Mouse (Mus musculus): ENCODE measurements around the gene Olfr1410. TPM values are rescaled to one million over a fixed set of nuclear protein-coding genes. Genes with fewer than 3 reads are reported as not detected.

The Olfr1410 gene
- polyA plus RNA-seq (2012; rRNA removed), result not detected in 2 replicates

DNA sequence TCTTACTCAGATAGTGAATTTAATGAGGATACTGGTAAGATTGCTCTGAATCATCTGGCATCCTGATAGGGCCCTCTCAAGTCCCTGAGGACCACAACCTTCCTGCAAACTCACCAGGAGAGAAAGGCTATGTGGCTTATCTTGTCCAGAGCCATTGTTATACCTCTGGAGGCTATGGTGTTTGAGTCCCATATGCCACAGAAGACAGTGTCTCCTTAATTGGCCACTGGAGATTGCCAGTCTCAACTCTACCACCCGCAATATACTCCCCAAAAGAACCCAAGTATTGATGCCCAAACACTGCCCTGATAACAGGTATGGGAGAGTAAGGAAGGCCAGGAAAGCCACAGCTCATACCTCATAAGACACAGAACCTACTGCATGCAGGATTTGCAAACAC lies at the start of gene Olfr1410:
Gene Olfr1410 (plus strand): TSS at position 301 of the 400 bp plus-strand sequence.
- Histone ChIP-seq H3K4me1 (ENCODE audit: control insufficient read depth, insufficient read depth, low read length) (no peaks in the 10 kb centered on the region), H3K27me3 (replicated peaks; ENCODE audit: control insufficient read depth, insufficient read depth, low read length) (no peaks in the 10 kb centered on the region), H3K4me3 (ENCODE audit: insufficient read depth, low read depth, low read length) (no peak within 1 kb of the TSS), H3K36me3 (ENCODE audit: control insufficient read depth, insufficient read depth, low read length) (no peaks in the 10 kb centered on the region), H3K27ac (ENCODE audit: insufficient read depth, low read depth, low read length) (no peak within 1 kb of the TSS)
- WGBS, result 87% methylated on average over 1 of the region's 1 CpGs
- TF ChIP-seq CTCF (conservative IDR thresholded peaks at IDR 0.05; ENCODE audit: insufficient read depth, insufficient read length, low read depth, low read length) (no peak), POLR2A (IDR thresholded peaks at IDR 0.05; ENCODE audit: low read depth, low read length) (no peak)
- DNase-seq, result no peak

GRCm38 (mm10) chr1:92571022-92571421 lies 34.6 kb upstream of the Olfr1410 start, which contains the start of gene Olfr1413:
Olfr1413 (plus strand) TSS chr1:92571322.
- Histone ChIP-seq H3K4me3 (ENCODE audit: insufficient read depth, low read depth, low read length) (no peak within 1 kb of the TSS), H3K27ac (ENCODE audit: insufficient read depth, low read depth, low read length) (no peak within 1 kb of the TSS), H3K27me3 (replicated peaks; ENCODE audit: control insufficient read depth, insufficient read depth, low read length) (no peaks in the 10 kb centered on the region), H3K36me3 (ENCODE audit: control insufficient read depth, insufficient read depth, low read length) (no peaks in the 10 kb centered on the region), H3K4me1 (ENCODE audit: control insufficient read depth, insufficient read depth, low read length) (no peaks in the 10 kb centered on the region)
- no peak for DNase-seq
- WGBS, result 86% methylated on average over 3 of the region's 3 CpGs
- TF ChIP-seq POLR2A (IDR thresholded peaks at IDR 0.05; ENCODE audit: low read depth, low read length) (no peak), CTCF (conservative IDR thresholded peaks at IDR 0.05; ENCODE audit: insufficient read depth, insufficient read length, low read depth, low read length) (no peak)

GRCm38 (mm10) chr1:92585479-92585878 lies 20.1 kb upstream of the Olfr1410 start, which contains the start of gene Olfr1412:
Olfr1412 (plus strand) TSS chr1:92585779.
- Histone ChIP-seq H3K4me1 (ENCODE audit: control insufficient read depth, insufficient read depth, low read length) (no peaks in the 10 kb centered on the region), H3K4me3 (ENCODE audit: insufficient read depth, low read depth, low read length) (no peak within 1 kb of the TSS), H3K36me3 (ENCODE audit: control insufficient read depth, insufficient read depth, low read length) (no peaks in the 10 kb centered on the region), H3K27ac (ENCODE audit: insufficient read depth, low read depth, low read length) (no peak within 1 kb of the TSS), H3K27me3 (replicated peaks; ENCODE audit: control insufficient read depth, insufficient read depth, low read length) (0 out of 2 replicates have a peak, but pooled peaks cover 1% of the 10 kb centered on the region)
- 88% methylated on average over 2 of the region's 2 CpGs for WGBS
- DNase-seq, result no peak
- TF ChIP-seq POLR2A (IDR thresholded peaks at IDR 0.05; ENCODE audit: low read depth, low read length) (no peak), CTCF (conservative IDR thresholded peaks at IDR 0.05; ENCODE audit: insufficient read depth, insufficient read length, low read depth, low read length) (no peak)

DNA sequence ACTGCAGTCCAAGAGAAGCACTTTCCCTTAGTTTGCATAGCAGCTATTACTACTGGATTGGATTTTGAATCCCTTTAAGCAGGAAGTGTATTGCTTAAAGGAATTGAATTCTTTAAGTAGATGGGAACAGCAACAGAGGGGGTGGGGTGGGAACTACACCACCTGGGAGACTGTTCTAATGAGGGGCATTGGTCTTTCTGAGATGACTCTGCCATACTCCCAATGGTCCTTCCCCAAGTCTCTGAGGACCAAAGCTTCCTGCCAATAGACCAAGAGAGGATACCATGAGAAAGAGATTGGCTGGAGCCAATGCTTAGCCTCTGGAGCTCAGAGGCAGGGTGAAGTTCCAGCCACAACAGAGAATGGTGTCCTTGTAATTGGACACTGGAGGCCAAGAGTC lies 11.5 kb upstream of the Olfr1410 start, which contains the start of gene Olfr1411:
Gene Olfr1411 (plus strand): TSS at position 301 of the 400 bp plus-strand sequence.
- TF ChIP-seq CTCF (conservative IDR thresholded peaks at IDR 0.05; ENCODE audit: insufficient read depth, insufficient read length, low read depth, low read length) (no peak), POLR2A (IDR thresholded peaks at IDR 0.05; ENCODE audit: low read depth, low read length) (no peak)
- no peaks in the 10 kb centered on the region for H3K36me3 ChIP-seq (ENCODE audit: control insufficient read depth, insufficient read depth, low read length)
- no peak within 1 kb of the TSS for H3K4me3 ChIP-seq (ENCODE audit: insufficient read depth, low read depth, low read length)
- no peaks in the 10 kb centered on the region for H3K27me3 ChIP-seq (replicated peaks; ENCODE audit: control insufficient read depth, insufficient read depth, low read length)
- DNase-seq, result no peak
- no peaks in the 10 kb centered on the region for H3K4me1 ChIP-seq (ENCODE audit: control insufficient read depth, insufficient read depth, low read length)
- no peak within 1 kb of the TSS for H3K27ac ChIP-seq (ENCODE audit: insufficient read depth, low read depth, low read length)

GRCm38 (mm10) chr1:92596019-92596418 lies 9.6 kb upstream of the Olfr1410 start:
- H3K36me3 ChIP-seq (ENCODE audit: control insufficient read depth, insufficient read depth, low read length), result no peaks in the 10 kb centered on the region
- no peak for DNase-seq
- H3K4me1 ChIP-seq (ENCODE audit: control insufficient read depth, insufficient read depth, low read length), result no peaks in the 10 kb centered on the region
- no peaks in the 10 kb centered on the region for H3K27me3 ChIP-seq (replicated peaks; ENCODE audit: control insufficient read depth, insufficient read depth, low read length)
- WGBS, result 66% methylated on average over 3 of the region's 3 CpGs
- TF ChIP-seq CTCF (conservative IDR thresholded peaks at IDR 0.05; ENCODE audit: insufficient read depth, insufficient read length, low read depth, low read length), result no peak
- no peak for TF ChIP-seq POLR2A (IDR thresholded peaks at IDR 0.05; ENCODE audit: low read depth, low read length)
- H3K27ac ChIP-seq (ENCODE audit: insufficient read depth, low read depth, low read length), result no peak overlapping the region
- H3K4me3 ChIP-seq (ENCODE audit: insufficient read depth, low read depth, low read length), result no peak overlapping the region

- no peak overlapping the region for H3K4me3 ChIP-seq (ENCODE audit: insufficient read depth, low read depth, low read length)
- DNase-seq, result no peak
- H3K27me3 ChIP-seq (replicated peaks; ENCODE audit: control insufficient read depth, insufficient read depth, low read length), result no peaks in the 10 kb centered on the region
- WGBS, result 70% methylated on average over 4 of the region's 4 CpGs
- H3K36me3 ChIP-seq (ENCODE audit: control insufficient read depth, insufficient read depth, low read length), result no peaks in the 10 kb centered on the region
- H3K4me1 ChIP-seq (ENCODE audit: control insufficient read depth, insufficient read depth, low read length), result no peaks in the 10 kb centered on the region
- no peak for TF ChIP-seq POLR2A (IDR thresholded peaks at IDR 0.05; ENCODE audit: low read depth, low read length)
- TF ChIP-seq CTCF (conservative IDR thresholded peaks at IDR 0.05; ENCODE audit: insufficient read depth, insufficient read length, low read depth, low read length), result no peak
- H3K27ac ChIP-seq (ENCODE audit: insufficient read depth, low read depth, low read length), result no peak overlapping the region
These were observed 2.1 kb downstream of the Olfr1410 start for GRCm38 (mm10) chr1:92607711-92608110.

DNA sequence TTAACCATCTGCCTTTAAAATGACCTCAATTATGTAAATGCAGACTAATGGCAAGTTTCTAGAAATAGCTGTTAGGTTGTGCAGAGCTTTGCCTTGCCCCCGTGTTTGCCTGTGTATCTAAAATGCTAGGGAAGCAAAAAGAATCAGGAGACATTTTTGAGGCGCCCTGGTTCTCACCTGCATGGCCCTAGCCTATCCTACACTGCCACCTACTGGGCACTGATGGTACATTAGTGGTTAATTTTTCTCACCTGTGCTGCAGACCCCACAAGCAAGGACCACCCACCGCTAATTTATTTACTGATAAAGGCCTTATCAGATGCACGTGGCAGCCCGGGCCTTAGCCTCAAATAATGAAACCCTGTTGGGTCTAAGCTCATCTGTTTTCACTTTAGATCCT lies 5.4 kb downstream of the Olfr1410 start:
- peak; percentile 47 for DNase-seq
- Histone ChIP-seq H3K27ac (ENCODE audit: insufficient read depth, low read depth, low read length) (no peak overlapping the region), H3K4me3 (ENCODE audit: insufficient read depth, low read depth, low read length) (no peak overlapping the region), H3K4me1 (ENCODE audit: control insufficient read depth, insufficient read depth, low read length) (no peaks in the 10 kb centered on the region), H3K27me3 (replicated peaks; ENCODE audit: control insufficient read depth, insufficient read depth, low read length) (no peaks in the 10 kb centered on the region), H3K36me3 (ENCODE audit: control insufficient read depth, insufficient read depth, low read length) (no peaks in the 10 kb centered on the region)
- TF ChIP-seq POLR2A (IDR thresholded peaks at IDR 0.05; ENCODE audit: low read depth, low read length) (no peak), CTCF (conservative IDR thresholded peaks at IDR 0.05; ENCODE audit: insufficient read depth, insufficient read length, low read depth, low read length) (peak; percentile 87)
- WGBS, result 3% methylated on average over 5 of the region's 5 CpGs

Data from kidney, adult 2 months (tissue).